Mouse (Mus musculus) kidney, postnatal 0 days (tissue): ENCODE measurements around the gene Ranbp17. TPM values are rescaled to one million over a fixed set of nuclear protein-coding genes. Genes with fewer than 3 reads are reported as not detected.

ENCODE experiments used
- ATAC-seq: fragments of 200-750 bp; cut with Nextera tagmentation; replicated peaks from 2 replicates; pipeline ENCODE4 v1.8.0; 2017; ENCODE audit warnings: low read depth, moderate number of reproducible peaks, moderate TSS enrichment, moderate library complexity; ENCODE audit not compliant: low FRiP score
- DNase-seq: peaks from one replicate; pipeline ENCODE4 v3.0.0-alpha.2; 2016; ENCODE audit warnings: low spot score
- H3K27ac ChIP-seq: fragments of 300-500 bp; sonication (generic); 2 replicates; pipeline ENCODE4 v1.5.1; 2014; ENCODE audit warnings: mild to moderate bottlenecking
- H3K27me3 ChIP-seq: fragments of 300-500 bp; sonication (generic); 2 replicates; pipeline ENCODE4 v1.6.1; 2014; ENCODE audit warnings: low read length, mixed read lengths; ENCODE audit not compliant: insufficient read depth
- H3K36me3 ChIP-seq: fragments of 300-500 bp; sonication (generic); 2 replicates; pipeline ENCODE4 v1.6.1; 2014; ENCODE audit warnings: low read length, mixed read lengths; ENCODE audit not compliant: insufficient read depth
- H3K4me1 ChIP-seq: fragments of 300-500 bp; sonication (generic); replicated peaks from 2 replicates; pipeline ENCODE4 v1.6.1; 2014; ENCODE audit warnings: antibody characterized with exemption, low read length, mixed read lengths; ENCODE audit not compliant: insufficient read depth
- H3K4me2 ChIP-seq: fragments of 300-500 bp; sonication (generic); 2 replicates; pipeline ENCODE4 v1.6.1; 2014; ENCODE audit warnings: mild to moderate bottlenecking, low read length, moderate library complexity, mixed read lengths
- H3K4me3 ChIP-seq: fragments of 300-500 bp; sonication (generic); replicated peaks from 2 replicates; pipeline ENCODE4 v1.5.1; 2014; ENCODE audit warnings: low read depth, low read length
- H3K9ac ChIP-seq: fragments of 300-500 bp; sonication (generic); 2 replicates; pipeline ENCODE4 v1.6.1; 2014; ENCODE audit warnings: low read depth, low read length
- H3K9me3 ChIP-seq: fragments of 300-500 bp; sonication (generic); replicated peaks from 2 replicates; pipeline ENCODE4 v1.6.1; 2016; ENCODE audit warnings: low read length, inconsistent platforms, mixed read lengths
- CTCF ChIP-seq: IDR thresholded peaks from 2 replicates; pipeline ENCODE4 v1.5.1; 2016; ENCODE audit warnings: antibody characterized with exemption, low read depth, mild to moderate bottlenecking, moderate library complexity
- WGBS: fragments of 180-500 bp; shearing (Covaris S2); extraction: QIAGEN DNeasy Blood & Tissue Kit; methylation state at CpG from one replicate; pipeline ENCODE4 v1.1.7; 2014; 5-methylcytosine and 5-hydroxymethylcytosine counted together
- polyA plus RNA-seq: library from polyadenylated mRNA; unstranded; fragments of >200 nt; fragmentation: Nextera tagmentation; extraction: Ambion mirVana; gene quantifications from 2 replicates; pipeline ENCODE4 v1.2.1, GENCODE M21; 2015

Ranbp17 gene
- polyA plus RNA-seq, 1 experiment from 2014 or later = 5.4 TPM

DNA sequence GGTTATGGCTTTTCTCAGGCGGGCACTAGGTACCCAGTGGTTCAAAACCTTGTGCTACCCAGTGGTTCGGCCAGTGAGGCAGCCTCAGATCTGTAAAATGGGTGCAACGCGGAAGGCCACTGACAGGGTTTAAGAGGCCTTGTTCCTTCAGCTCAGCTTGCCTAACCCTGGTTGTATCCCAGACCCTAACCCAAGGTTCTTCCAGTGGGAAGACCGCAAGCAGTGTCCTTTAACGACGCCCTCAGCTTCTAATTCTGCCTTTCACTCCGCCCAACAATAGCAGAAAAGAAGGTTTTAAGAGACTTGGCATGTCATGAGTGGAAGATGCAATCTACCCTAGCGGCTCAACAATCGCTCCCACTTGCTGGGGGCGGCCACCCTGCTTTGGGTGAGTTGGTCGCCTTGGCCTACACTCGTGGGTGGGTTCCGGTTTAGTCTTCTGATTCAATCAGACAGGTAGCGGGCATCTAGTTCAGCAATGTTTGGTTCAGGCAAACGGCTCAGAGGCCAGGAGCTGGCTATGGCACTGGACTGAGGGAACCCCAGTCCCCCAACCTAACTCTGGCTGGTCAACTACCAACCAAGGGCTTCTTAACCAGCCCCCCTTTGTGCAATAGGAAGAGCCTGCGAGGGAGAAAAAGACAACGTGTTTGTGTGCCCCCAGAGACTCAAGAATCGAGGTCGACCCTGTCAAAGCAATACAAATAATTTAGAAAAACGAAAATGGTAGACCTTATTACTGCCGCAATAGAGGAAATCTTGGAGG lies 315.0 kb downstream of the Ranbp17 start:
- no peak overlapping the region for H3K4me3 ChIP-seq
- no peak for TF ChIP-seq CTCF
- DNase-seq = no peak
- no peak overlapping the region for H3K4me2 ChIP-seq
- 20% methylated on average over 22 of the region's 22 CpGs for WGBS
- H3K27me3 ChIP-seq = peaks cover 91% of the 10 kb centered on the region
- no peak for ATAC-seq
- H3K9ac ChIP-seq = no peak overlapping the region
- H3K36me3 ChIP-seq = no peaks in the 10 kb centered on the region
- peaks cover 10% of the 10 kb centered on the region for H3K4me1 ChIP-seq
- H3K27ac ChIP-seq = no peak overlapping the region
- no peaks in the 10 kb centered on the region; the same call in 1 of the 2 replicates for H3K9me3 ChIP-seq

DNA sequence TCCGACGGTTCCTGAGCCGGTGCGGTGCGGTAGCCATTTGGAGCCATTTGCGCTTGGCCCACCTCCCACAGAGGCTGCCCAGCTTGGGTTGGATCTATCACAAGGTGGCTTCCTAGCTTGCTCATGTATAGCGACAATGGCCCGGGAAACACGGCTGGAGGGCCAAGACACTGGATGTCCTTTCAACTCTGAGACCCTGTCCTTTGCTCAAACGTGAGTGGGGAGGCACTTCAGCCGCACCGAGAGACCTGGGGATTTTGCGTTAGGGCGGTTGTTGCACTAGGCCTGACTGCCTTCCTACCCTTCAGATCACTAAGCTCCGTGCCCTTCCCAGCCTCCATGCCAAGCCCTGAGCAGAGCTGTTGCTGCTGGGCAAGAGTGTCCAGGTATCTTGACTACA lies 315.9 kb downstream of the Ranbp17 start:
- no peak overlapping the region for H3K9ac ChIP-seq
- TF ChIP-seq CTCF = no peak
- no peaks in the 10 kb centered on the region for H3K36me3 ChIP-seq
- H3K4me1 ChIP-seq = peaks cover 10% of the 10 kb centered on the region
- no peak for DNase-seq
- H3K27me3 ChIP-seq = peaks cover 90% of the 10 kb centered on the region
- H3K4me2 ChIP-seq = no peak overlapping the region
- H3K4me3 ChIP-seq = no peak overlapping the region
- 19% methylated on average over 15 of the region's 15 CpGs for WGBS
- no peak for ATAC-seq
- no peaks in the 10 kb centered on the region; the same call in 1 of the 2 replicates for H3K9me3 ChIP-seq
- no peak overlapping the region for H3K27ac ChIP-seq

DNA sequence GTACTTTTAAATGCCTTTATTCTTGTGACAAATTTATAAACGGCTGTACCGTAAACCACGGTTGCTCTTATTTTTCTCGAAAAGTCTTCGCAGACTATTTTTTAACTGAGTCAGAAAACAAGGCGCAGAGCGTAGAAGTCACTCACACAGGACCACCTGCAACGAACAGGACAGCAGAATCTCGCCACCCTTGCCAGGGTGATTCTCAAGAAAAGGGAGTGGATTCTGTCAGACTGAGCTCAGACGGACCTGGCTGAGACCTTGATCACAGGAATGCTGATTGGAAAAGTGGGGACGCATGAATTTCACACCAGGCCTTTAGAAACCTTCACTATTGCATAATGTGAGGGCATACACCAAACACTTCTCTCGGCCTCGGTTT lies 316.4 kb downstream of the Ranbp17 start:
- Histone ChIP-seq H3K9ac (no peak overlapping the region), H3K36me3 (no peaks in the 10 kb centered on the region), H3K4me1 (peaks cover 10% of the 10 kb centered on the region), H3K27ac (no peak overlapping the region), H3K4me2 (no peak overlapping the region), H3K27me3 (peaks cover 85% of the 10 kb centered on the region), H3K9me3 (no peaks in the 10 kb centered on the region; the same call in 1 of the 2 replicates), H3K4me3 (no peak overlapping the region)
- no peak for TF ChIP-seq CTCF
- DNase-seq = no peak
- ATAC-seq = no peak
- WGBS = 16% methylated on average over 13 of the region's 13 CpGs

DNA sequence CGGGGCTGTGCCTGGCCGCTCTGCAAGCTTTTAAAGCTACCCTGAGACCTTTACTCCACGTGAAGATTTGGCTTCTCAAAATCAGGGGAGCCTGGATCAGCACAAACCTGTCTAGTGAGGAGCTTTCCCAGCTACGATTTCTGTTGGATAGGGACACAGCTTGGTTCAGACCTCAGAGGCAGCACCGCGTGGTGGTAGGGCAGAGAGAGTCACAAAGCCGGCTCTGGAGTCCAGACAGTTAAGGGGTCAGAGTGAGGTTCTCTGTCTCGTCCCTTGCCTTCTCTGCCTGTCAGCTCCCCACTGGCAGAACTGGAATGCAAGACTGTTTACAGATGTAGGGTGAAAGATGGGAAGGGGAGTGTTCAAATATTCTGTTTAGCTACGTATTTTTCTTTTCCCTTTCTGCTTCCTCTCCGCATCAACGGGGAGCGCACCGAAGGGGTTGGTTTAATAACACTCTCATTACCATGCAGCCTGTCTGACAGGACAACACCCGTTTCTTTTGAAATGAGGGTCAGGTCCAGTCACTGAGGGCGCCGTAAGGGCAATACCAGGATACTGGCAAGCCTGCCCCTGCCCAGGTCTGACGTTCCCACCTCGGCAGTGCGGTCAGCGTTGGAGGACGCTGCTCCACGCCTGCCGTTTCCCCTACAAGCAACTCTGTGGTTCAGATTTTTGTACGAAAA lies 317.0 kb downstream of the Ranbp17 start:
- no peak overlapping the region for H3K27ac ChIP-seq
- peaks cover 80% of the 10 kb centered on the region for H3K27me3 ChIP-seq
- no peak for DNase-seq
- H3K9ac ChIP-seq = no peak overlapping the region
- peaks cover 10% of the 10 kb centered on the region for H3K4me1 ChIP-seq
- no peak overlapping the region for H3K4me3 ChIP-seq
- H3K9me3 ChIP-seq = no peaks in the 10 kb centered on the region; the same call in 1 of the 2 replicates
- no peaks in the 10 kb centered on the region for H3K36me3 ChIP-seq
- WGBS = 7% methylated on average over 24 of the region's 24 CpGs
- no peak for ATAC-seq
- no peak overlapping the region for H3K4me2 ChIP-seq
- TF ChIP-seq CTCF = no peak

DNA sequence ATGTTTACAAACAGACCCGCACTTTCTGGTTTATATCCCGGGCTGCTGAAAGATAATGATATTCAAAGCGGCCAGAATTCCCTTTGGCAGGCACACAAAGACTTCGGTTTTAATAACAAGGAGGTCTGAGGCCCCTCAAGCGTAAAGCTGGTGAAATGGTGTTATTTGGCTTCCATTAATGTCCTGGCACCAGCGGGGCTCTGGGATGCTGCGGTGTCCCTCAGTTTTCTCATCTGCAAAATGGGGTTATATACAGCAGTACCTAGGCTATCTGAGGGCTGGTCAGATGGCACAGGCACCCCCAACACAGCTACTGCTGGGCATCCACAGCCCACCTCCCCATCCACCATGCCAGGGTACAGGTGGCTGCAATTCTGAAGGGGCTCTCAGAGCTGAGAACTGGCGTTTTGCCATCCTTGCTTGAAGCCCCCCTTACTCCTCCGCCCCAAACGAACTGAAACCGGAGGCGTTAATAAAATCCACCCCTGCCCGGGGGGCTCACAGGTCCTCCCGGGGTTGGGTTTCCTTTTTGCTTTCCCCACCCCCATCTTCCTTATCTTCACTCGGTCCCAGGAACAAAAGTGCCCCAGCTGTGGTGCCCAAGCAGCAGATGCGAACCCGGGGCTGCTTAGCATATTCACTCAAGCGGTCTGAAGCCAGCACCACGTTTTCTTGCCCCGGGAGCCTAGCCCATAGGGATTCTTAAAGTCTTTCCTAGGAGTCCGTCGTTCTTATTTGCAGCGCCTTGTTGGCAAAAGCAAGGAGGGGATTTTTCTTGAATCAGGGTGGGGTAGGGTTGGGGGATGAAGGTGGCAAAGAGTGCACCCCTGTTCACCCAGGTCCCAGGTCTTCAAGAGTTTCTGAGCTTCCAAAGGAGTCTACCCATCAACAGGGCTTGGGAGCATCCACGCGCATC lies 317.8 kb downstream of the Ranbp17 start:
- ATAC-seq (no peak), DNase-seq (no peak)
- H3K9me3 ChIP-seq = no peaks in the 10 kb centered on the region; the same call in 1 of the 2 replicates
- no peak for TF ChIP-seq CTCF
- no peaks in the 10 kb centered on the region for H3K36me3 ChIP-seq
- 8% methylated on average over 25 of the region's 25 CpGs for WGBS
- no peak overlapping the region for H3K9ac ChIP-seq
- H3K27ac ChIP-seq = no peak overlapping the region
- peaks cover 2% of the 10 kb centered on the region for H3K4me1 ChIP-seq
- peaks cover 72% of the 10 kb centered on the region for H3K27me3 ChIP-seq
- no peak overlapping the region for H3K4me2 ChIP-seq
- H3K4me3 ChIP-seq = no peak overlapping the region

DNA sequence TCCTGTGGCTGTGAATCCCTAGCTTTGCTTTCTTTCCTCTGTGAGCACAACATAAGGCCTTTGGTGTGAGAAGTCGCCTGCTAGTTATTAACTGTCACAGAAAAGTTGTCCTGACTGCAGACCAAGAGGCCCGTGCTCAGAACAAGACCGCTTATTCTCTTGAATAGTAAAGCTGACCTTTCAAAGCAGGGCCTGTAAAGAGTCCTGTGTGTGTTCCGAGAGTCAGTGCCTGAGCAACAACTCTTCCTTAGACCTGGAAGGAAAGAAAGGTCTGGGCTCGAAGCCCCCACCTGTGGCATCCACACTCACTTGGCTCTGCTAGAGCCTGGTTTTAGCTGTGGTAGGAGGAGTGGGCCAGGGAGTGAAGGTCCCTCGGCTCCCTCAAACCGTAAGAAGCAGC lies 318.5 kb downstream of the Ranbp17 start:
- 34% methylated on average over 7 of the region's 7 CpGs for WGBS
- no peak overlapping the region for H3K27ac ChIP-seq
- H3K4me3 ChIP-seq = no peak overlapping the region
- H3K27me3 ChIP-seq = peaks cover 64% of the 10 kb centered on the region
- no peak overlapping the region for H3K9ac ChIP-seq
- H3K4me1 ChIP-seq = no peaks in the 10 kb centered on the region
- TF ChIP-seq CTCF = no peak
- no peaks in the 10 kb centered on the region for H3K36me3 ChIP-seq
- ATAC-seq (no peak), DNase-seq (no peak)
- no peaks in the 10 kb centered on the region; the same call in 1 of the 2 replicates for H3K9me3 ChIP-seq
- H3K4me2 ChIP-seq = no peak overlapping the region
